Mouse (Mus musculus): ENCODE data around the gene Dctn3.
A peak's percentile ranks its signal among the peaks of the same experiment; 100 is the strongest.
"Not testable (repeated sequence)": the region's sequence is repeated elsewhere in the genome, so short reads cannot be mapped to it uniquely, and the experiment has no call there.

The Dctn3 gene

GRCm38 (mm10) chr4:41696930-41697841 is 25.8 kb downstream of the Dctn3 start, which contains the start of gene Cntfr:
Cntfr (minus strand) TSS chr4:41697089.
- DNase-seq, result peak; percentile 82

GRCm38 (mm10) chr4:41696452-41696851 is 26.5 kb downstream of the Dctn3 start:
- not testable (repeated sequence) for DNase-seq

GRCm38 (mm10) chr4:41695800-41696199 is 27.2 kb downstream of the Dctn3 start:
- not testable (repeated sequence) for DNase-seq

- DNase-seq, result not testable (repeated sequence)
Measured at GRCm38 (mm10) chr4:41693511-41693910, 29.5 kb downstream of the Dctn3 start.

GRCm38 (mm10) chr4:41690014-41690413 is 33.0 kb downstream of the Dctn3 start:
- not testable (repeated sequence) for DNase-seq

GRCm38 (mm10) chr4:41688562-41688961 is 34.4 kb downstream of the Dctn3 start:
- not testable (repeated sequence) for DNase-seq

- DNase-seq, result not testable (repeated sequence)
Measured at GRCm38 (mm10) chr4:41685882-41686492, 37.0 kb downstream of the Dctn3 start.

GRCm38 (mm10) chr4:41684931-41685453 is 38.0 kb downstream of the Dctn3 start:
- DNase-seq, result not testable (repeated sequence)

GRCm38 (mm10) chr4:41684131-41684930 is 38.6 kb downstream of the Dctn3 start:
- not testable (repeated sequence) for DNase-seq

GRCm38 (mm10) chr4:41683303-41683702 is 39.7 kb downstream of the Dctn3 start:
- DNase-seq, result not testable (repeated sequence)

GRCm38 (mm10) chr4:41682789-41683188 is 40.2 kb downstream of the Dctn3 start:
- no peak for DNase-seq

- no peak for DNase-seq
Measured at GRCm38 (mm10) chr4:41681947-41682346, 41.0 kb downstream of the Dctn3 start.

GRCm38 (mm10) chr4:41681176-41681575 is 41.8 kb downstream of the Dctn3 start:
- DNase-seq, result no peak

- no peak for DNase-seq
Measured at GRCm38 (mm10) chr4:41679291-41679690, 43.7 kb downstream of the Dctn3 start.

- DNase-seq, result peak; percentile 29
Measured at GRCm38 (mm10) chr4:41678863-41679262, 44.1 kb downstream of the Dctn3 start.

- DNase-seq, result no peak
Measured at GRCm38 (mm10) chr4:41677006-41677629, 45.9 kb downstream of the Dctn3 start.

- no peak for DNase-seq
Measured at GRCm38 (mm10) chr4:41676248-41677005, 46.5 kb downstream of the Dctn3 start.

GRCm38 (mm10) chr4:41673186-41673585 is 49.8 kb downstream of the Dctn3 start:
- no peak for DNase-seq

- DNase-seq, result no peak
Measured at GRCm38 (mm10) chr4:41672522-41672963, 50.4 kb downstream of the Dctn3 start.

GRCm38 (mm10) chr4:41671963-41672480 is 50.9 kb downstream of the Dctn3 start:
- no peak for DNase-seq

GRCm38 (mm10) chr4:41671500-41671899 is 51.5 kb downstream of the Dctn3 start:
- DNase-seq, result no peak
